Mouse (Mus musculus): ENCODE measurements around the gene Auts2. TPM values are rescaled to one million over a fixed set of nuclear protein-coding genes. Genes with fewer than 3 reads are reported as not detected.

Auts2 gene
- polyA plus RNA-seq, 1 experiment from 2014 or later, result 29.4 TPM

- Histone ChIP-seq H3K4me2 (ENCODE audit: low read depth, low read length) (no peak overlapping the region), H3K36me3 (ENCODE audit: control insufficient read depth, insufficient read depth, low read length) (0 out of 2 replicates have a peak, but pooled peaks cover 3% of the 10 kb centered on the region), H3K4me1 (ENCODE audit: control insufficient read depth, insufficient read depth, low read length) (0 out of 2 replicates have a peak, but pooled peaks cover 4% of the 10 kb centered on the region), H3K9ac (ENCODE audit: low read depth, low read length) (no peak overlapping the region), H3K9me3 (ENCODE audit: control insufficient read depth, low read length) (no peaks in the 10 kb centered on the region), H3K27ac (replicated peaks; ENCODE audit: low read depth, low read length) (no peak overlapping the region), H3K27me3 (replicated peaks; ENCODE audit: control insufficient read depth, insufficient read depth, low read length) (0 out of 2 replicates have a peak, but pooled peaks cover 3% of the 10 kb centered on the region), H3K4me3 (ENCODE audit: low read depth, low read length) (no peak overlapping the region)
- no peak for DNase-seq (ENCODE audit: low spot score)
- WGBS, result 43% methylated on average over 4 of the region's 4 CpGs
- no peak for ATAC-seq (ENCODE audit: low read depth)
Measured at GRCm38 (mm10) chr5:131722361-131722760, 820.8 kb downstream of the Auts2 start.

- no peak overlapping the region for H3K4me2 ChIP-seq (ENCODE audit: low read depth, low read length)
- ATAC-seq (ENCODE audit: low read depth), result no peak
- WGBS, result 69% methylated on average over 13 of the region's 13 CpGs
Measured at GRCm38 (mm10) chr5:131718013-131718412, 825.1 kb downstream of the Auts2 start.

GRCm38 (mm10) chr5:131717359-131717965 lies 825.7 kb downstream of the Auts2 start:
- ATAC-seq (ENCODE audit: low read depth) (peak; percentile 75), DNase-seq (ENCODE audit: low spot score) (peak; percentile 43)
- no peak overlapping the region for H3K4me2 ChIP-seq (ENCODE audit: low read depth, low read length)
- H3K27ac ChIP-seq (replicated peaks; ENCODE audit: low read depth, low read length), result no peak overlapping the region
- H3K27me3 ChIP-seq (replicated peaks; ENCODE audit: control insufficient read depth, insufficient read depth, low read length), result no peaks in the 10 kb centered on the region
- no peak overlapping the region for H3K4me3 ChIP-seq (ENCODE audit: low read depth, low read length)
- 78% methylated on average over 19 of the region's 19 CpGs for WGBS
- H3K36me3 ChIP-seq (ENCODE audit: control insufficient read depth, insufficient read depth, low read length), result peaks cover 11% of the 10 kb centered on the region
- H3K9ac ChIP-seq (ENCODE audit: low read depth, low read length), result no peak overlapping the region
- H3K4me1 ChIP-seq (ENCODE audit: control insufficient read depth, insufficient read depth, low read length), result 0 out of 2 replicates have a peak, but pooled peaks cover 2% of the 10 kb centered on the region
- H3K9me3 ChIP-seq (ENCODE audit: control insufficient read depth, low read length), result peaks cover 3% of the 10 kb centered on the region; the same call in 1 of the 2 replicates

More at GRCm38 (mm10) chr5:131718013-131718412, 825.1 kb downstream of the Auts2 start:
- Histone ChIP-seq H3K9me3 (ENCODE audit: control insufficient read depth, low read length) (peaks cover 3% of the 10 kb centered on the region; the same call in 1 of the 2 replicates), H3K36me3 (ENCODE audit: control insufficient read depth, insufficient read depth, low read length) (peaks cover 11% of the 10 kb centered on the region), H3K27ac (replicated peaks; ENCODE audit: low read depth, low read length) (no peak overlapping the region), H3K9ac (ENCODE audit: low read depth, low read length) (no peak overlapping the region), H3K4me3 (ENCODE audit: low read depth, low read length) (no peak overlapping the region), H3K27me3 (replicated peaks; ENCODE audit: control insufficient read depth, insufficient read depth, low read length) (no peaks in the 10 kb centered on the region), H3K4me1 (ENCODE audit: control insufficient read depth, insufficient read depth, low read length) (0 out of 2 replicates have a peak, but pooled peaks cover 4% of the 10 kb centered on the region)
- DNase-seq (ENCODE audit: low spot score), result peak; percentile 32

- no peak for DNase-seq (ENCODE audit: low spot score)
Measured at GRCm38 (mm10) chr5:131714979-131715378, 828.2 kb downstream of the Auts2 start.

GRCm38 (mm10) chr5:131712441-131712840 lies 830.7 kb downstream of the Auts2 start:
- ATAC-seq (ENCODE audit: low read depth), result no peak
- no peak overlapping the region for H3K27ac ChIP-seq (replicated peaks; ENCODE audit: low read depth, low read length)
- WGBS, result 89% methylated on average over 2 of the region's 2 CpGs
- H3K9me3 ChIP-seq (ENCODE audit: control insufficient read depth, low read length), result peaks cover 3% of the 10 kb centered on the region; the same call in 1 of the 2 replicates
- no peak overlapping the region for H3K4me2 ChIP-seq (ENCODE audit: low read depth, low read length)
- no peak overlapping the region for H3K4me3 ChIP-seq (ENCODE audit: low read depth, low read length)
- H3K36me3 ChIP-seq (ENCODE audit: control insufficient read depth, insufficient read depth, low read length), result peaks cover 11% of the 10 kb centered on the region
- H3K9ac ChIP-seq (ENCODE audit: low read depth, low read length), result no peak overlapping the region
- H3K4me1 ChIP-seq (ENCODE audit: control insufficient read depth, insufficient read depth, low read length), result peaks cover 5% of the 10 kb centered on the region; the same call in 1 of the 2 replicates
- no peak for DNase-seq (ENCODE audit: low spot score)
- H3K27me3 ChIP-seq (replicated peaks; ENCODE audit: control insufficient read depth, insufficient read depth, low read length), result no peaks in the 10 kb centered on the region

More at GRCm38 (mm10) chr5:131714979-131715378, 828.2 kb downstream of the Auts2 start:
- H3K4me2 ChIP-seq (ENCODE audit: low read depth, low read length), result no peak overlapping the region
- 87% methylated on average over 5 of the region's 5 CpGs for WGBS
- no peaks in the 10 kb centered on the region for H3K27me3 ChIP-seq (replicated peaks; ENCODE audit: control insufficient read depth, insufficient read depth, low read length)
- peaks cover 11% of the 10 kb centered on the region for H3K36me3 ChIP-seq (ENCODE audit: control insufficient read depth, insufficient read depth, low read length)
- H3K27ac ChIP-seq (replicated peaks; ENCODE audit: low read depth, low read length), result no peak overlapping the region
- ATAC-seq (ENCODE audit: low read depth), result no peak
- H3K4me1 ChIP-seq (ENCODE audit: control insufficient read depth, insufficient read depth, low read length), result peaks cover 5% of the 10 kb centered on the region; the same call in 1 of the 2 replicates
- no peak overlapping the region for H3K9ac ChIP-seq (ENCODE audit: low read depth, low read length)
- no peak overlapping the region for H3K4me3 ChIP-seq (ENCODE audit: low read depth, low read length)
- peaks cover 3% of the 10 kb centered on the region; the same call in 1 of the 2 replicates for H3K9me3 ChIP-seq (ENCODE audit: control insufficient read depth, low read length)

- no peak overlapping the region for H3K9ac ChIP-seq (ENCODE audit: low read depth, low read length)
- 55% methylated on average over 5 of the region's 5 CpGs for WGBS
- peaks cover 11% of the 10 kb centered on the region for H3K36me3 ChIP-seq (ENCODE audit: control insufficient read depth, insufficient read depth, low read length)
- H3K4me1 ChIP-seq (ENCODE audit: control insufficient read depth, insufficient read depth, low read length), result peaks cover 5% of the 10 kb centered on the region; the same call in 1 of the 2 replicates
- H3K27me3 ChIP-seq (replicated peaks; ENCODE audit: control insufficient read depth, insufficient read depth, low read length), result no peaks in the 10 kb centered on the region
- H3K4me3 ChIP-seq (ENCODE audit: low read depth, low read length), result no peak overlapping the region
- H3K4me2 ChIP-seq (ENCODE audit: low read depth, low read length), result no peak overlapping the region
- DNase-seq (ENCODE audit: low spot score), result no peak
- H3K27ac ChIP-seq (replicated peaks; ENCODE audit: low read depth, low read length), result peak overlapping the region; percentile 62; the same call in 1 of the 2 replicates
- no peak for ATAC-seq (ENCODE audit: low read depth)
- H3K9me3 ChIP-seq (ENCODE audit: control insufficient read depth, low read length), result peaks cover 3% of the 10 kb centered on the region; the same call in 1 of the 2 replicates
Measured at GRCm38 (mm10) chr5:131711474-131712129, 831.5 kb downstream of the Auts2 start.

GRCm38 (mm10) chr5:131710735-131711473 lies 832.2 kb downstream of the Auts2 start:
- H3K27me3 ChIP-seq (replicated peaks; ENCODE audit: control insufficient read depth, insufficient read depth, low read length), result no peaks in the 10 kb centered on the region

GRCm38 (mm10) chr5:131707471-131707870 lies 835.7 kb downstream of the Auts2 start:
- Histone ChIP-seq H3K27me3 (replicated peaks; ENCODE audit: control insufficient read depth, insufficient read depth, low read length) (no peaks in the 10 kb centered on the region), H3K4me1 (ENCODE audit: control insufficient read depth, insufficient read depth, low read length) (peaks cover 5% of the 10 kb centered on the region; the same call in 1 of the 2 replicates), H3K9me3 (ENCODE audit: control insufficient read depth, low read length) (no peaks in the 10 kb centered on the region), H3K27ac (replicated peaks; ENCODE audit: low read depth, low read length) (no peak overlapping the region), H3K36me3 (ENCODE audit: control insufficient read depth, insufficient read depth, low read length) (no peaks in the 10 kb centered on the region), H3K9ac (ENCODE audit: low read depth, low read length) (no peak overlapping the region), H3K4me2 (ENCODE audit: low read depth, low read length) (no peak overlapping the region), H3K4me3 (ENCODE audit: low read depth, low read length) (no peak overlapping the region)
- 67% methylated on average over 7 of the region's 7 CpGs for WGBS
- peak; percentile 57 for DNase-seq (ENCODE audit: low spot score)
- ATAC-seq (ENCODE audit: low read depth), result no peak

More at GRCm38 (mm10) chr5:131710735-131711473, 832.2 kb downstream of the Auts2 start:
- Histone ChIP-seq H3K36me3 (ENCODE audit: control insufficient read depth, insufficient read depth, low read length) (peaks cover 6% of the 10 kb centered on the region), H3K4me2 (ENCODE audit: low read depth, low read length) (no peak overlapping the region), H3K9me3 (ENCODE audit: control insufficient read depth, low read length) (peaks cover 3% of the 10 kb centered on the region; the same call in 1 of the 2 replicates), H3K4me3 (ENCODE audit: low read depth, low read length) (no peak overlapping the region), H3K9ac (ENCODE audit: low read depth, low read length) (no peak overlapping the region), H3K27ac (replicated peaks; ENCODE audit: low read depth, low read length) (peak overlapping the region; percentile 62), H3K4me1 (ENCODE audit: control insufficient read depth, insufficient read depth, low read length) (peaks cover 5% of the 10 kb centered on the region; the same call in 1 of the 2 replicates)
- WGBS, result 53% methylated on average over 8 of the region's 8 CpGs
- peak; percentile 63 for DNase-seq (ENCODE audit: low spot score)
- ATAC-seq (ENCODE audit: low read depth), result no peak
